Mouse (Mus musculus) common myeloid progenitor, adult 5-6 weeks (primary cell): ENCODE results near the gene Dpyd. TPM values are rescaled to one million over a fixed set of nuclear protein-coding genes. Genes with fewer than 3 reads are reported as not detected.

Experiments used
- ATAC-seq: replicated peaks from 2 replicates; pipeline ENCODE4 v1.8.0; 2016; ENCODE audit warnings: low read depth, mild to moderate bottlenecking, moderate TSS enrichment, inconsistent platforms; ENCODE audit not compliant: poor library complexity, severe bottlenecking
- total RNA-seq: library from RNA; stranded (forward); fragments of 200-1000, 187-1606 nt; gene quantifications from 2 replicates; pipeline ENCODE4 v1.2.3, GENCODE M21; 2017

Gene Dpyd
- total RNA-seq, 1 experiment from 2014 or later = not detected

GRCm38 (mm10) chr3:119063642-119064041 lies 501.7 kb downstream of the Dpyd start:
- ATAC-seq = no peak

GRCm38 (mm10) chr3:119064746-119065145 lies 502.8 kb downstream of the Dpyd start:
- no peak for ATAC-seq

GRCm38 (mm10) chr3:119067221-119067620 lies 505.3 kb downstream of the Dpyd start:
- ATAC-seq = no peak

- no peak for ATAC-seq
Measured at GRCm38 (mm10) chr3:119086618-119087017, 524.7 kb downstream of the Dpyd start.

GRCm38 (mm10) chr3:119095223-119095886 lies 533.4 kb downstream of the Dpyd start:
- ATAC-seq = no peak

- no peak for ATAC-seq
Measured at GRCm38 (mm10) chr3:119126003-119126402, 564.1 kb downstream of the Dpyd start.

GRCm38 (mm10) chr3:119128076-119128475 lies 566.1 kb downstream of the Dpyd start:
- ATAC-seq = no peak

GRCm38 (mm10) chr3:119143034-119143433 lies 581.1 kb downstream of the Dpyd start:
- ATAC-seq = no peak

GRCm38 (mm10) chr3:119144788-119145187 lies 582.9 kb downstream of the Dpyd start:
- ATAC-seq = no peak

- ATAC-seq = no peak
Measured at GRCm38 (mm10) chr3:119154604-119155444, 592.9 kb downstream of the Dpyd start.

- ATAC-seq = no peak
Measured at GRCm38 (mm10) chr3:119158670-119159069, 596.7 kb downstream of the Dpyd start.

GRCm38 (mm10) chr3:119165691-119166090 lies 603.8 kb downstream of the Dpyd start:
- ATAC-seq = no peak

- ATAC-seq = no peak
Measured at GRCm38 (mm10) chr3:119168166-119168565, 606.2 kb downstream of the Dpyd start.

GRCm38 (mm10) chr3:119168661-119169060 lies 606.7 kb downstream of the Dpyd start:
- ATAC-seq = no peak

- ATAC-seq = no peak
Measured at GRCm38 (mm10) chr3:119183261-119183660, 621.3 kb downstream of the Dpyd start.

GRCm38 (mm10) chr3:119194071-119194470 lies 632.1 kb downstream of the Dpyd start:
- no peak for ATAC-seq

GRCm38 (mm10) chr3:119195613-119196012 lies 633.7 kb downstream of the Dpyd start:
- no peak for ATAC-seq

- ATAC-seq = no peak
Measured at GRCm38 (mm10) chr3:119220763-119221412, 659.0 kb downstream of the Dpyd start.

GRCm38 (mm10) chr3:119243181-119243580 lies 681.3 kb downstream of the Dpyd start:
- ATAC-seq = no peak

GRCm38 (mm10) chr3:119256516-119256915 lies 694.6 kb downstream of the Dpyd start:
- ATAC-seq = no peak

- no peak for ATAC-seq
Measured at GRCm38 (mm10) chr3:119275241-119275640, 713.3 kb downstream of the Dpyd start.
